Mouse (Mus musculus) kidney, adult 2 months (tissue): ENCODE results near the gene Ghitm. TPM values are rescaled to one million over a fixed set of nuclear protein-coding genes. Genes with fewer than 3 reads are reported as not detected.
"Not testable (repeated sequence)": the region's sequence is repeated elsewhere in the genome, so short reads cannot be mapped to it uniquely, and the experiment has no call there.

Experiments
- DNase-seq: peaks from one replicate; pipeline ENCODE4 v3.0.0; 2021
- H3K27ac ChIP-seq: fragments of 200-500 bp; 2 replicates; pipeline ENCODE4 v1.5.1; 2012; ENCODE audit warnings: low read depth, low read length, control low read depth, inconsistent platforms; ENCODE audit not compliant: insufficient read depth
- H3K27me3 ChIP-seq: fragments of 200-500 bp; replicated peaks from 2 replicates; pipeline ENCODE4 v1.6.1; 2012; ENCODE audit warnings: mild to moderate bottlenecking, moderate library complexity, low read length, inconsistent platforms; ENCODE audit not compliant: control insufficient read depth, insufficient read depth
- H3K36me3 ChIP-seq: fragments of 200-500 bp; 2 replicates; pipeline ENCODE4 v1.6.1; 2012; ENCODE audit warnings: mild to moderate bottlenecking, moderate library complexity, low read length, inconsistent platforms; ENCODE audit not compliant: control insufficient read depth, insufficient read depth
- H3K4me1 ChIP-seq: fragments of 200-500 bp; 2 replicates; pipeline ENCODE4 v1.6.1; 2011; ENCODE audit warnings: low read length; ENCODE audit not compliant: control insufficient read depth, insufficient read depth
- H3K4me3 ChIP-seq: fragments of 200-500 bp; 2 replicates; pipeline ENCODE4 v1.5.1; 2011; ENCODE audit warnings: mild to moderate bottlenecking, low read depth, low read length, control low read depth; ENCODE audit not compliant: insufficient read depth
- CTCF ChIP-seq: fragments of 200-500 bp; conservative IDR thresholded peaks from 2 replicates; pipeline ENCODE4 v1.5.1; 2011; ENCODE audit warnings: low read depth, mild to moderate bottlenecking, control low read depth, low read length, moderate library complexity, mixed read lengths; ENCODE audit not compliant: insufficient read depth, insufficient read length
- POLR2A ChIP-seq: fragments of 200-500 bp; IDR thresholded peaks from one replicate; pipeline ENCODE4 v1.6.1; 2011; ENCODE audit warnings: low read depth, low read length, control low read depth
- WGBS: fragments of 180-500 bp; shearing (Covaris S2); methylation state at CpG from one replicate; pipeline ENCODE4 v1.1.7; 2018; 5-methylcytosine and 5-hydroxymethylcytosine counted together
- polyA plus RNA-seq: library from polyadenylated mRNA; depleted of rRNA; stranded (reverse); fragments of >200 nt; gene quantifications from 2 replicates; pipeline ENCODE4 v1.2.3, GENCODE M21; 2012

The Ghitm gene
- polyA plus RNA-seq, 1 experiment = 327 TPM

DNA sequence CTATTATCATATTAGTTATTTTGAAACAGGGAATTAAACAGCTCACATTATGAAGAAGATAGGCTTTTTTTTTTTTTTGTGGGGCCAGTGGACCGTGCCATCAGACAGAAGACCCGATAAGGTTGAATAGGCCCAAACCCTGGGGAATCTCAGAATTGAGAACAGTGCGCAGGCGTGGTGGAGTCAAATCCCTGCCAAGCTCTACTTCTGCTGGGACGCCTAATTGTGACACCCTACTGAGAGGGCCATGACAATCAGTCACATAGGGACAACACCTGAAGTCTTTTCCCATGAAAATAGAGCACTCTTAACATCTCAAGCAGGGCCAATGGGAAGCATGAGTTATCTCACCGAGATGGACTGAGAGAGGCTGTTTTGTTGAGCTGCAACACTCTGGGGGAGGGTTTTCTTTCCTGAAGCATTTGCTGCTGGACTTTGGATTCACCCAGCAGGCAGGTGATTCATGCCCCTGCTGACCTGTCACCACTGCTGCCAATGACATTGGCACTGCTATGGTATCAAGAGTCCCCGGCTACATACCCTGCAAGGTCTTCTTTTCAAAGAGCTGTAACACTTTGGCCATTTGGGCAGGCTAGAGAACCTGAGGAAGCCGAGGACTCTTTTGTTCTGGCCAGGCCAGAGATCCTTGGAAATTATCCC lies 4.1 kb upstream of the Ghitm start:
- no peaks in the 10 kb centered on the region for H3K27me3 ChIP-seq
- H3K4me3 ChIP-seq = no peak overlapping the region
- no peak overlapping the region for H3K27ac ChIP-seq
- DNase-seq = peak; percentile 64
- WGBS = 47% methylated on average over 8 of the region's 8 CpGs
- no peaks in the 10 kb centered on the region for H3K36me3 ChIP-seq
- no peak for TF ChIP-seq CTCF
- TF ChIP-seq POLR2A = no peak
- 0 out of 2 replicates have a peak, but pooled peaks cover 4% of the 10 kb centered on the region for H3K4me1 ChIP-seq

DNA sequence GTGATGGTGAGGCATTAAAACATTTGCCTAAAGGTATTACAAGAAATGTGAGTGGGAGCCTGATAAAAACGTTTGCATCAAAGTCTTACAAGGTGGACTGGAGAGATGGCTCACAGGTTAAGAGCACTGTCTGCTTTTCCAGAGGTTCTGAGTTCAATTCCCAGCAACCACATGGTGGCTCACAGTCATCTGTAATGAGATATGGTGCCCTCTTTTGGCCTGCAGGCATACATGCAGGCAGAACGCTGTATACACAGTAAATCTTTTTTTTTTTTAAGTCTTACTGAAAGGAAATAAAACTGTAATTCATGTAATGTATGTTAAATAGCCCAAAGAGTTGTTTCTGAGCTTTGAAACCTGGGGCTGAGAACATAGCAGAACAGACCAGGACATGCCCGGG lies 2.5 kb upstream of the Ghitm start:
- not testable (repeated sequence) for DNase-seq, H3K27me3 ChIP-seq, H3K4me3 ChIP-seq, H3K4me1 ChIP-seq, H3K27ac ChIP-seq, H3K36me3 ChIP-seq
- WGBS = 75% methylated on average over 3 of the region's 3 CpGs

DNA sequence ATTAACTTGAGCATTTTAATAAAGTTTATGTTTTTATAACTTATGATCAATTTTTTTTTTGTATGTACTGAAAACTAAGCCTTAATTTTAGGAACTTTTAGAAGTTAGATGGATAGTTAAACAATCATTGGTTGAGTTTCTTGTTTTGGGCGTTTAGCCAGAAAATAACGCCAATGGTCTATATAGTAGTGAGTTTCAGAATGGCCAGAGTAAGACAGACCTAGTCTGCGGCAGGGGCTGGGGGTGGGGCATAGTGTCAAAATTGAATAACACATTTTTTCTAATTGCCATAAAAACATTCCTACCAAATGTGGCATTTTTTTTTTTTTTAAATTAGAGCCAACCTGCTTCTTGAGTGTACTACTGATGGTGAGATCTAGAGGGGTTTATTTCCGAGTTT lies 1.0 kb upstream of the Ghitm start:
- Histone ChIP-seq H3K4me3 (no peak overlapping the region), H3K27ac (no peak overlapping the region), H3K36me3 (peaks cover 5% of the 10 kb centered on the region; the same call in 1 of the 2 replicates), H3K27me3 (no peaks in the 10 kb centered on the region), H3K4me1 (peaks cover 7% of the 10 kb centered on the region; the same call in 1 of the 2 replicates)
- DNase-seq = no peak
- TF ChIP-seq POLR2A (no peak), CTCF (no peak)
- WGBS = 78% methylated on average over 4 of the region's 4 CpGs

DNA sequence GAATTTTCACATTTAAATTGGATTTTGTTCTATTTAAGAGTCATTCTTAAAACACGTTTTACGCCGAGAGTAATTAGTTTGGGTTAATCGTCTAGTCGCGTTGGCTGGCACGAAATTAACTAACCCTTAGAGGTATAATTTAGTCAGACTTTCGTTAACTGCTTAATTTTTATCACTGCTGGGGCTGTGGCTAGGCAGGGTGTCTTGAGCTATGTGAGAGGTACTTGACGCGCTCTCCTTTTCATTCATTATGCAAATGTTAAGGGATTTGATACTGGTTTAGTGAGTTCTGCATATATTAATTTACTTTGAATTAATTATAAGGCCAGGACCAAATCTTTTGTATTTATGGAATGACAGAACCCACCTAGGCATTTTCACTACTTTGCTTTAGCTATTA lies 599 bp upstream of the Ghitm start:
- H3K27me3 ChIP-seq = no peaks in the 10 kb centered on the region
- peak; percentile 11 for DNase-seq
- TF ChIP-seq POLR2A = no peak
- no peak for TF ChIP-seq CTCF
- peak overlapping the region; percentile 86 for H3K27ac ChIP-seq
- peaks cover 7% of the 10 kb centered on the region; the same call in 1 of the 2 replicates for H3K4me1 ChIP-seq
- peaks cover 5% of the 10 kb centered on the region; the same call in 1 of the 2 replicates for H3K36me3 ChIP-seq
- under 1% methylated on average over 10 of the region's 10 CpGs for WGBS
- peak overlapping the region; percentile 93 for H3K4me3 ChIP-seq

DNA sequence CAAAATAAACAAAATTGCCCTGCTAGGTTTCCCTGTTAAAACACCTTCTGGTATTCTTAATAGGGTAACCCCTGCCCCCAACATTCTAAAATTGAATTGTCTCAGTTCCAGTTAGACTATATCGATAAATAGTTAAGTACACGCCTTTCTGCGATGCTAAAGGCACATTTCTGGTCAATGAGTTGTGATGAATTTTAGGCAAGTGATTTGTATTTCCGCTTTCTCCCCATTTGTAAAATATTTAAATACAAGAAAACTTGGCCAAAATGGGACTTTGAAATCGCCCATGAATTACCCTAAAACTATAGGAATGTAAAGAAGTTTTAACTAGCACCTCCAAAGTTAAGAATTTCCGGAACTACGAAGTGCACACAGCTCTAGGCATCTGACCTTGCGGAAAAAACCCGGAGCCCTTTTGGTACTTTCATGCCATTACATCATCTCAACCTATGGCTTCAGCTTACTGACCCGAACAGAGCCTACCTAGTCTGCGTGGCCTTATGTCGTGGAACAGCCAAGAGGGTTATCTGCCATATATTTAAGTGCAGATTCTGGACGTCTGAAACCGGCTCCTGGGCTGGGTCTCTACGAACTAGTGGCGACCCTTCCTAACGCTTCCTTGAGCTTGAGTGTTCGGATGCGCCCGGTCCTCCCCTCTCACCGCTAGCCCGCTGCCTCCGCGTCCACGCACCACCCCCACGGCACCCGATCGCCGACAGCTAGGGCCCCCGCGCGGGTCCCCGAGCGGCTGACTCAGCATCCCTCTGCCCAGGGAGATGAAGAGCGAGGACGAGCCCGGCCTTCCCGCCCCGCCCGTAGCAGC lies 557 bp downstream of the Ghitm start:
- peak; percentile 29 for DNase-seq
- no peak for TF ChIP-seq POLR2A
- TF ChIP-seq CTCF = no peak

DNA sequence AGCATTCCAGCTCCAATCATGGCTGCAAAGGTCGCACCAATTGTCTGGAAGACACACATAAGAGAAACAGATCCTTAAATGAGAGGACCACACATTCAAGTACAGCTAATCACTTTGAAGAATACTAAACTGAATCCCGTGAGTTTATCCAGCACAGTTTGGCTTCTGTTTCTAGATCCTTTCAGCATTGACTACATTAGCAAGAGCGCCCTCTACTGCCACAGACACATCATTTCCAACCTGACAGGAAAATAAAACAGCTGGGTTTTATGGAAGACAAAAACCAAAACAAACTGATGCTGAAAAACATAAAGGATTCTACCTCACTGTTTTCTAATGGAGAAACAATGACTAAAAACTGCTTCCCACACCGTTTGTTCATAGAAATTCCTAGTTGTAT lies 7.4 kb downstream of the Ghitm start:
- TF ChIP-seq CTCF (0 out of 2 replicates have a peak, but pooled peaks have one; percentile 23), POLR2A (no peak)
- Histone ChIP-seq H3K36me3 (peaks cover 19% of the 10 kb centered on the region; the same call in 1 of the 2 replicates), H3K4me3 (no peak overlapping the region), H3K4me1 (no peaks in the 10 kb centered on the region), H3K27ac (no peak overlapping the region), H3K27me3 (no peaks in the 10 kb centered on the region)
- peak; percentile 58 for DNase-seq
- WGBS = 38% methylated on average over 4 of the region's 4 CpGs

More for the DNA sequence above, 557 bp downstream of the Ghitm start:
- Histone ChIP-seq H3K36me3 (peaks cover 8% of the 10 kb centered on the region; the same call in 1 of the 2 replicates), H3K4me3 (peak overlapping the region; percentile 88), H3K4me1 (peaks cover 7% of the 10 kb centered on the region; the same call in 1 of the 2 replicates), H3K27ac (peak overlapping the region; percentile 83), H3K27me3 (no peaks in the 10 kb centered on the region)
- under 1% methylated on average over 40 of the region's 40 CpGs for WGBS

DNA sequence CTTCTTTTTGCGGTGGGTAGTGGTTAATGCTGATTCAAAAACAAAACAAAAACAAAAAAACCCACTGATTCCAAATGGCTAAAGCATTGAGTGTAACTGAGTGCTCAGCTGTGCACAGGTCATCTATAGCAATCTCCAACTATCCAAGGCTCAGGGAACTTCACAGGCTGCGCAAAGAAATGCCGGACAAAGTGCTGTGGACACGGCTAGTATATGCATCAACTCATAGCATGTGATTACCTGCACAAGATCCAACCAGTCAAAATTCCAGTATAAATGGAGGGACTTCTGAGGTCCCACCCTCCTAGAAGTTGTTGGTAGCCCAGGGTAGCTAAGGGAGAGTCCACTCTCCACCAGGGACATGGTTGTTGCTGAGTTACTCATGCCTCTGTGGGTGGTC lies 15.8 kb downstream of the Ghitm start:
- Histone ChIP-seq H3K36me3 (peaks cover 5% of the 10 kb centered on the region; the same call in 1 of the 2 replicates), H3K4me3 (no peak overlapping the region), H3K4me1 (no peaks in the 10 kb centered on the region), H3K27ac (no peak overlapping the region), H3K27me3 (no peaks in the 10 kb centered on the region)
- no peak for DNase-seq
- TF ChIP-seq CTCF (no peak), POLR2A (no peak)
- WGBS = 97% methylated on average over 4 of the region's 4 CpGs
